ENCODE assay signal across 28 mouse cellular contexts in genomic region chr3:43209646-43210045, GRCm38 (mm10).
"Had no signal": no experiment of that assay in that cellular context is flagged by ENCODE, and none has a peak within 500 bp of the region (broad histone marks: within the 10 kb centered on the region; RNA-seq: fewer than 3 reads in every experiment).

No protein-coding gene starts in this region.

- H3K27me3 ChIP-seq: heart, embryonic 13.5 days; heart, embryonic 15.5 days; hindbrain, embryonic 13.5 days; hindbrain, embryonic 15.5 days; limb, embryonic 12.5 days; liver, embryonic 13.5 days; liver, embryonic 15.5 days had no signal

- H3K9ac ChIP-seq: heart, embryonic 13.5 days; heart, embryonic 15.5 days; hindbrain, embryonic 13.5 days; hindbrain, embryonic 15.5 days; limb, embryonic 12.5 days; liver, embryonic 13.5 days; liver, embryonic 15.5 days had no signal

- H3K27ac ChIP-seq: gastrocnemius, adult 2 months; heart, adult 2 months; heart, embryonic 13.5 days; heart, embryonic 15.5 days; hindbrain, embryonic 13.5 days; hindbrain, embryonic 15.5 days; hindbrain, postnatal 0 days; layer of hippocampus, adult 2 months; left cerebral cortex, adult 2 months; limb, embryonic 10.5 days; limb, embryonic 12.5 days; liver, embryonic 13.5 days; liver, embryonic 15.5 days had no signal

- H3K9me3 ChIP-seq: heart, embryonic 13.5 days; heart, embryonic 15.5 days; hindbrain, embryonic 13.5 days; hindbrain, embryonic 15.5 days; limb, embryonic 10.5 days; limb, embryonic 12.5 days; liver, embryonic 13.5 days; liver, embryonic 15.5 days had no signal

- H3K4me1 ChIP-seq: heart, embryonic 13.5 days; heart, embryonic 15.5 days; hindbrain, embryonic 13.5 days; hindbrain, embryonic 15.5 days; limb, embryonic 10.5 days; limb, embryonic 12.5 days; liver, embryonic 13.5 days; liver, embryonic 15.5 days had no signal

- H3K4me3 ChIP-seq: gastrocnemius, adult 2 months; heart, adult 2 months; heart, embryonic 13.5 days; heart, embryonic 15.5 days; hindbrain, embryonic 13.5 days; hindbrain, embryonic 15.5 days; layer of hippocampus, adult 2 months; left cerebral cortex, adult 2 months; limb, embryonic 10.5 days; limb, embryonic 12.5 days; liver, embryonic 13.5 days; liver, embryonic 15.5 days had no signal

- DNase-seq: gastrocnemius, adult 2 months; gastrocnemius, postnatal 10 days; gastrocnemius, postnatal 25 days; heart, adult 11 months; heart, adult 2 months; heart, postnatal 14 days; heart, postnatal 36 days; kidney, adult 11 months; kidney, adult 2 months; kidney, adult 9 months; kidney, postnatal 10 days; kidney, postnatal 25 days; kidney, postnatal 4 days; liver; liver, embryonic 13.5 days had no signal

- H3K36me3 ChIP-seq: heart, embryonic 13.5 days; heart, embryonic 15.5 days; hindbrain, embryonic 13.5 days; hindbrain, embryonic 15.5 days; limb, embryonic 10.5 days; limb, embryonic 12.5 days; liver, embryonic 13.5 days; liver, embryonic 15.5 days had no signal

- H3K4me2 ChIP-seq: heart, embryonic 11.5 days; heart, embryonic 13.5 days; heart, embryonic 15.5 days; hindbrain, embryonic 13.5 days; hindbrain, embryonic 15.5 days; limb, embryonic 12.5 days; liver, embryonic 11.5 days; liver, embryonic 13.5 days; liver, embryonic 15.5 days had no signal

- ATAC-seq: hindbrain, postnatal 0 days; intestine, embryonic 16.5 days had no signal
